Mouse (Mus musculus): ENCODE data around the gene Plekha8.

DNA sequence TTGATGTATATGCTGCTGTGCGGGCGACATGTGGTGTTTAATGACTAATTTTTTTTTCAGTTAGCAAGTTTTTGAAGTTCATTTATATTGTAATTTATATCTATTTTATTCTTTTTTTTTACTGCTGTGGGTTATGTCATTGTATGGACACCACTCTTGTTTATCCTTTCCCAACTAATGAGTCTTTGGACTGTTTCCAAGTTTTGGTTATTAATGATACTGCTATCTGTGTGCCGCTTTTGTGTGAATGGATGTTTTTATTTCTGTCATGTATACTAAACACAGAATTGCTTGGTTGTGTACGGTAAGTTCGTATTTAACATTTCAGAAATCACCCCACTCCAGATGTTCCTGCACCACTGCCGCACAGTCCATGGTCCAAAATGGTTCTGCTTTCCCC, 63.0 kb downstream of the Plekha8 start:
- TF ChIP-seq ZNF384 (IDR thresholded peaks at IDR 0.05; ENCODE audit: low read depth, low read length) = no peak
- TF ChIP-seq ZC3H11A (IDR thresholded peaks at IDR 0.05; ENCODE audit: borderline replicate concordance, low read depth, low read length) = no peak
- no peak for TF ChIP-seq MAFK (IDR thresholded peaks at IDR 0.05; ENCODE audit: insufficient read depth, low read depth, low read length)
- no peak for TF ChIP-seq HCFC1 (IDR thresholded peaks at IDR 0.05; ENCODE audit: borderline replicate concordance, insufficient read depth, low read length)
- TF ChIP-seq CHD2 (IDR thresholded peaks at IDR 0.05; ENCODE audit: low read depth, low read length) = no peak
